Mouse (Mus musculus): ENCODE results near the gene Ncln. TPM values are rescaled to one million over a fixed set of nuclear protein-coding genes. Genes with fewer than 3 reads are reported as not detected.
"Not testable (repeated sequence)": the region's sequence is repeated elsewhere in the genome, so short reads cannot be mapped to it uniquely, and the experiment has no call there.

Gene Ncln
- polyA plus RNA-seq, 1 experiment from 2014 or later, result 92.6 TPM

DNA sequence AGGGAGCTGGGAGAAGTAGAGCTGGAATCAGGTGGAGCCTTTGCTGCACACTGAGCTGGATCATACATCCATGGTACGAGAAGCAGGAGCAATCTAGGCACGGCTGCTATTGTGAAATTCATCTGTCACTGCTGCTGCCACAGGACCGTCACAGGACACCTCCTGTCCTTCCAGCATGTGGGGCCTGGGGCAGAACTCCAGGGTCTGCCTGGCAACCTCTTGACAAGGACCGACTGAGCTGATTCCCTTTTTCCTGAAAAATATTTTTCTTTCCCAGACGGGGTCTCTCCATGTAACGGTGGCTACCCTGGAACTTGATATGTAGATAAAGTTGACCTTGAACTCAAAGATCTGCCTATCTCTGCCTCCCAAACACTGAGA is 44.8 kb downstream of the Ncln start:
- 69% methylated on average over 6 of the region's 6 CpGs for WGBS
- Histone ChIP-seq H3K27me3 (ENCODE audit: insufficient read depth, poor library complexity, severe bottlenecking) (peaks cover 62% of the 10 kb centered on the region), H3K36me3 (no peaks in the 10 kb centered on the region), H3K27ac (no peak overlapping the region), H3K9me3 (no peaks in the 10 kb centered on the region), H3K4me3 (no peak overlapping the region), H3K4me1 (replicated peaks) (peaks cover 16% of the 10 kb centered on the region)
- no peak for DNase-seq (ENCODE audit: low spot score)

DNA sequence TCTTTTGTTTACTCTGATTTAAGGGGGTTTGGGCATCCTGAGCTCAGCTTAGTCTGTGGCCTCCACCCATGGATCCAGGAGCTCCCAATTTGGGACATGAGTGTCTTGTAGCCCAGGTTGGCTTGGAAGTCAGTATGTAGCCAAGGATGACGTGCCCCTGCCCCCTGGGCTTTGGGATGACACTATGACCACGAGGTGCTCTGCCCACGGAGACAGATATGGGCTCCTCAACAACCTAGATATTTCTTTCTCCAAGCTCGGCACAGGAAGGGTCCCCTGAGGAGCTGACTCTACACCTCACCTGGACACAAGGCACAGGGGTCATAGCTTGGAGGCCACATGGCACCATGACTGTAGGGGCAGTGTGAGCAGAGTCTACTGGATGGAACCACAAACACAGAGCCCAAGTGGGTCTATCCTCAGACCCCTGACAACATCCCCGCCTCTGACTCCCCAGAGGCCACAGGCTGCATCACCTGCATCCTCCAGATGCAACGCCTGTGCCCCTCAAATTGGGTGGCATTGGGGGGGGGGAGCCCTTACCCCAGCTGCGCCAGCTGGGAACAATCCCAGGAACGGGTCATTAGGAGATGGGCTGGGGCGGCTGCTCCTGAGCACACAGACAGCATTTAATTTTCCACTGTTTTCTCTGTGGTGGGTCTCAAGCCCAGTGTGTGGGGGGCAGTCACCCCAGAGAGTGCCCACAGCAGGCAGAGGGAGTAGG is 45.4 kb downstream of the Ncln start:
- Histone ChIP-seq H3K9me3 (no peaks in the 10 kb centered on the region), H3K4me1 (replicated peaks) (peaks cover 16% of the 10 kb centered on the region), H3K4me3 (no peak overlapping the region), H3K36me3 (no peaks in the 10 kb centered on the region), H3K27ac (no peak overlapping the region), H3K27me3 (ENCODE audit: insufficient read depth, poor library complexity, severe bottlenecking) (peaks cover 56% of the 10 kb centered on the region)
- 63% methylated on average over 9 of the region's 9 CpGs for WGBS
- DNase-seq (ENCODE audit: low spot score), result no peak

DNA sequence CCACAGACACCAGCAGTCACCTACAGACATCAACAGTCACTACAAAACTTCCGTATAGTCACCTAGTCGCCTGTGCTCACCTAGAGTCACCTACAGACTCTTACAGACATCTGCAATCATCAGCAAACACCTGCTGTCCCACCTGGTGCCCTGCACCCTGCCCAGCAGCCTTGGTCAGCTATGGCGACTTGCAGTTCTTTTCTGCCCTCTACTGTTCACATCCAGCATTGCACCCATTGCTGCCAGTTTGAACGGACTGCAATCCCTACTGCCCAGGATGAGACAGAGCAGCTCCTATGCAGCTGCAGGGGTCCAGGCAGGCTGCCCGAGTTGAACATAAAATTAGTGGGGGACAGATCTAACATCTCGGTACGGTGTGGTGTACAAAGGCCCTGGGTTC is 46.1 kb downstream of the Ncln start:
- WGBS, result 3% methylated on average over 7 of the region's 7 CpGs
- H3K27ac ChIP-seq, result no peak overlapping the region
- peaks cover 10% of the 10 kb centered on the region for H3K4me1 ChIP-seq (replicated peaks)
- no peaks in the 10 kb centered on the region for H3K36me3 ChIP-seq
- H3K4me3 ChIP-seq, result no peak overlapping the region
- H3K9me3 ChIP-seq, result no peaks in the 10 kb centered on the region
- peak; percentile 85 for DNase-seq (ENCODE audit: low spot score)
- peaks cover 49% of the 10 kb centered on the region for H3K27me3 ChIP-seq (ENCODE audit: insufficient read depth, poor library complexity, severe bottlenecking)

DNA sequence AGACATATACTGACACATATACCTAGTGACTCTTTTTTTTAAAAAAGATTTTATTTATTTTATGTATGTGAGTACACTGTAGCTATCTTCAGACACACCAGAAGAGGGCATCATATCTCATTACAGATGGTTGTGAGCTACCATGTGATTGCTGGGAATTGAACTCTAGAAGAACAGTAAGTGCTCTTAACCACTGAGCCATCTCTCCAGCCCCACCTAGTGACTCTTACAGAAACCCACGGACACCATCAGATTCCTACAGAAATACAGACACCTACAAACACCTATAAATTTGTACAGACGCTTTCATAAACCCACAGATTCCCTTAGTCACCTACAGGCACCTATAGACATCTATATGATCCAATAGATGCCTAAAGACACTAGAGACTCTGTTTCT is 50.7 kb downstream of the Ncln start:
- not testable (repeated sequence) for DNase-seq (ENCODE audit: low spot score); H3K27me3 ChIP-seq (ENCODE audit: insufficient read depth, poor library complexity, severe bottlenecking); H3K4me3 ChIP-seq; H3K27ac ChIP-seq; H3K36me3 ChIP-seq; H3K9me3 ChIP-seq; H3K4me1 ChIP-seq (replicated peaks)
- WGBS, result 34% methylated on average over 2 of the region's 2 CpGs

DNA sequence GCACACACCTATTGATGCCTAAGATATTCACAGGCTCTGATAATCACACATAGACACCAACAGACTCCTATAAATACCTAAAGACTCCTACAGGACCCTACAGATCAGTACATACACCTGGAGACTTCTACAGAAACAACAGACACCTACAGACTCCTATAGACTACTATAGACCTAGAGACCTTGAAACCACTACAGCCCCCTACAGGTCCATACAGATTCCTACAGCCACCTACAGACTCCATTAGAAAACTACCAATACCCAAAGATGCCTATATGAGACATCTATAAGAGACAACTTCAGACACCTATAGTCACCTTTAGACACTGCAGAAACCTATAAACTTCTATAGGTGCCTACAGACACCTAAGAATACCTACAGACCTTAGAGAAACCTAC is 55.2 kb downstream of the Ncln start:
- no peak for DNase-seq (ENCODE audit: low spot score)
- H3K4me1 ChIP-seq (replicated peaks), result no peaks in the 10 kb centered on the region

More for the DNA sequence above, 55.2 kb downstream of the Ncln start:
- no peak overlapping the region for H3K27ac ChIP-seq
- no peaks in the 10 kb centered on the region for H3K9me3 ChIP-seq
- H3K36me3 ChIP-seq, result no peaks in the 10 kb centered on the region
- H3K4me3 ChIP-seq, result no peak overlapping the region
- peaks cover 10% of the 10 kb centered on the region; the same call in 1 of the 2 replicates for H3K27me3 ChIP-seq (ENCODE audit: insufficient read depth, poor library complexity, severe bottlenecking)

Other genes starting within 250 kb of the Ncln start
- 3.9 and 4.9 TPM in 2 replicates for gene Matk, start 243.5 kb downstream of the Ncln start, polyA plus RNA-seq (2016; fragmentation: Nextera tagmentation; extraction: Ambion mirVana)
- 238 and 239 TPM in 2 replicates for gene Mrpl54, start 229.5 kb downstream of the Ncln start, polyA plus RNA-seq (2016; fragmentation: Nextera tagmentation; extraction: Ambion mirVana)
- 46.2 and 54.6 TPM in 2 replicates for gene Apba3, start 229.4 kb downstream of the Ncln start, polyA plus RNA-seq (2016; fragmentation: Nextera tagmentation; extraction: Ambion mirVana)
- 7.0 and 9.0 TPM in 2 replicates for gene Tjp3, start 204.8 kb downstream of the Ncln start, polyA plus RNA-seq (2016; fragmentation: Nextera tagmentation; extraction: Ambion mirVana)
- gene Pip5k1c, start 203.4 kb downstream of the Ncln start, polyA plus RNA-seq (2016; fragmentation: Nextera tagmentation; extraction: Ambion mirVana), result 62.1 and 78.5 TPM in 2 replicates
- gene Cactin, start 175.3 kb downstream of the Ncln start, polyA plus RNA-seq (2016; fragmentation: Nextera tagmentation; extraction: Ambion mirVana), result 53.2 and 58.8 TPM in 2 replicates
- 3.3 and 3.6 TPM in 2 replicates for gene Tbxa2r, start 167.7 kb downstream of the Ncln start, polyA plus RNA-seq (2016; fragmentation: Nextera tagmentation; extraction: Ambion mirVana)
- not detected in 2 replicates for gene Gipc3, start 153.1 kb downstream of the Ncln start, polyA plus RNA-seq (2016; fragmentation: Nextera tagmentation; extraction: Ambion mirVana)
- 111 and 128 TPM in 2 replicates for gene Hmg20b, start 145.9 kb downstream of the Ncln start, polyA plus RNA-seq (2016; fragmentation: Nextera tagmentation; extraction: Ambion mirVana)
- 9.2 and 12.9 TPM in 2 replicates for gene Mfsd12, start 138.9 kb downstream of the Ncln start, polyA plus RNA-seq (2016; fragmentation: Nextera tagmentation; extraction: Ambion mirVana)
- 0.61 and 0.62 TPM in 2 replicates for gene 4930404N11Rik, start 130.6 kb downstream of the Ncln start, polyA plus RNA-seq (2016; fragmentation: Nextera tagmentation; extraction: Ambion mirVana)
- gene Fzr1, start 117.9 kb downstream of the Ncln start, polyA plus RNA-seq (2016; fragmentation: Nextera tagmentation; extraction: Ambion mirVana), result 138 and 143 TPM in 2 replicates
- gene Dohh, start 112.0 kb downstream of the Ncln start, polyA plus RNA-seq (2016; fragmentation: Nextera tagmentation; extraction: Ambion mirVana), result 95.8 and 98.2 TPM in 2 replicates
- 4.0 and 4.8 TPM in 2 replicates for gene Gm48551, start 111.9 kb downstream of the Ncln start, polyA plus RNA-seq (2016; fragmentation: Nextera tagmentation; extraction: Ambion mirVana)
- 1.0 and 2.5 TPM in 2 replicates for gene Gm48552, start 107.4 kb downstream of the Ncln start, polyA plus RNA-seq (2016; fragmentation: Nextera tagmentation; extraction: Ambion mirVana)
- gene Smim24, start 103.3 kb downstream of the Ncln start, polyA plus RNA-seq (2016; fragmentation: Nextera tagmentation; extraction: Ambion mirVana), result 2.7 and 3.0 TPM in 2 replicates
- 10.5 and 16.0 TPM in 2 replicates for gene Nfic, start 40.8 kb downstream of the Ncln start, polyA plus RNA-seq (2016; fragmentation: Nextera tagmentation; extraction: Ambion mirVana)
- 3.1 and 12.9 TPM in 2 replicates for gene Celf5, start 13.7 kb downstream of the Ncln start, polyA plus RNA-seq (2016; fragmentation: Nextera tagmentation; extraction: Ambion mirVana)
- gene S1pr4, start 3.7 kb upstream of the Ncln start, polyA plus RNA-seq (2016; fragmentation: Nextera tagmentation; extraction: Ambion mirVana), result 0.39 and 0.42 TPM in 2 replicates
- gene Gna15, start 27.8 kb upstream of the Ncln start, polyA plus RNA-seq (2016; fragmentation: Nextera tagmentation; extraction: Ambion mirVana), result 0.63 and 1.6 TPM in 2 replicates
- gene Gna11, start 48.8 kb upstream of the Ncln start, polyA plus RNA-seq (2016; fragmentation: Nextera tagmentation; extraction: Ambion mirVana), result 71.2 and 76.9 TPM in 2 replicates
- 297 and 430 TPM in 2 replicates for gene Aes, start 63.1 kb upstream of the Ncln start, polyA plus RNA-seq (2016; fragmentation: Nextera tagmentation; extraction: Ambion mirVana)
- gene Tle2, start 78.2 kb upstream of the Ncln start, polyA plus RNA-seq (2016; fragmentation: Nextera tagmentation; extraction: Ambion mirVana), result 8.6 and 15.7 TPM in 2 replicates
- 6.9 and 7.1 TPM in 2 replicates for gene Tle6, start 104.7 kb upstream of the Ncln start, polyA plus RNA-seq (2016; fragmentation: Nextera tagmentation; extraction: Ambion mirVana)
- gene BC025920, start 109.9 kb upstream of the Ncln start, polyA plus RNA-seq (2016; fragmentation: Nextera tagmentation; extraction: Ambion mirVana), result 1.3 and 2.1 TPM in 2 replicates
- 52.5 and 57.3 TPM in 2 replicates for gene Sirt6, start 131.4 kb upstream of the Ncln start, polyA plus RNA-seq (2016; fragmentation: Nextera tagmentation; extraction: Ambion mirVana)
- gene Ankrd24, start 132.1 kb upstream of the Ncln start, polyA plus RNA-seq (2016; fragmentation: Nextera tagmentation; extraction: Ambion mirVana), result 6.8 and 7.5 TPM in 2 replicates
- 3.6 and 5.7 TPM in 2 replicates for gene Gm10778, start 152.7 kb upstream of the Ncln start, polyA plus RNA-seq (2016; fragmentation: Nextera tagmentation; extraction: Ambion mirVana)
- 18.0 and 19.8 TPM in 2 replicates for gene Zfp433, start 208.4 kb upstream of the Ncln start, polyA plus RNA-seq (2016; fragmentation: Nextera tagmentation; extraction: Ambion mirVana)